Mouse (Mus musculus) spleen, adult 2 months (tissue): ENCODE measurements around the gene Rbfox1. TPM values are rescaled to one million over a fixed set of nuclear protein-coding genes. Genes with fewer than 3 reads are reported as not detected.

ENCODE experiments used
- DNase-seq, 2 experiments: peaks; one replicate each; pipeline versions ENCODE4 v3.0.0 to v3.0.0-alpha.2; 2012 to 2021; ENCODE audit warnings: low spot score in 2 of 2, low read depth in 1 of 2
- H3K27ac ChIP-seq: fragments of 200-500 bp; 2 replicates; pipeline ENCODE4 v1.5.1; 2012; ENCODE audit warnings: low read length, inconsistent platforms; ENCODE audit not compliant: insufficient read depth
- H3K27me3 ChIP-seq: fragments of 200-500 bp; 2 replicates; pipeline ENCODE4 v1.6.1; 2012; ENCODE audit warnings: mild to moderate bottlenecking, moderate library complexity, low read length, inconsistent platforms; ENCODE audit not compliant: control insufficient read depth, insufficient read depth
- H3K36me3 ChIP-seq: fragments of 200-500 bp; 2 replicates; pipeline ENCODE4 v1.6.1; 2012; ENCODE audit warnings: mild to moderate bottlenecking, low read length, inconsistent platforms; ENCODE audit not compliant: control insufficient read depth, insufficient read depth
- H3K4me1 ChIP-seq: fragments of 200-500 bp; 2 replicates; pipeline ENCODE4 v1.6.1; 2011; ENCODE audit warnings: inconsistent platforms; ENCODE audit not compliant: control insufficient read depth, insufficient read depth, insufficient read length
- H3K4me3 ChIP-seq: fragments of 200-500 bp; 2 replicates; pipeline ENCODE4 v1.5.1; 2011; ENCODE audit warnings: mild to moderate bottlenecking, inconsistent platforms; ENCODE audit not compliant: insufficient read depth, insufficient read length; ENCODE audit errors: extremely low read depth
- CTCF ChIP-seq: fragments of 200-500 bp; IDR thresholded peaks from 2 replicates; pipeline ENCODE4 v1.5.1; 2011; ENCODE audit warnings: mild to moderate bottlenecking, inconsistent platforms; ENCODE audit not compliant: insufficient read depth, insufficient read length, insufficient replicate concordance; ENCODE audit errors: extremely low read depth
- POLR2A ChIP-seq: fragments of 200-500 bp; IDR thresholded peaks from 2 replicates; pipeline ENCODE4 v1.6.1; 2011; ENCODE audit warnings: low read depth, low read length, inconsistent platforms
- WGBS: fragments of 180-500 bp; shearing (Covaris S2); methylation state at CpG from one replicate; pipeline ENCODE4 v1.1.7; 2018; 5-methylcytosine and 5-hydroxymethylcytosine counted together
- polyA plus RNA-seq: library from polyadenylated mRNA; depleted of rRNA; stranded (reverse); fragments of >200 nt; gene quantifications from 2 replicates; pipeline ENCODE4 v1.2.3, GENCODE M21; 2012

The Rbfox1 gene
- polyA plus RNA-seq, 1 experiment: 1.0 TPM

DNA sequence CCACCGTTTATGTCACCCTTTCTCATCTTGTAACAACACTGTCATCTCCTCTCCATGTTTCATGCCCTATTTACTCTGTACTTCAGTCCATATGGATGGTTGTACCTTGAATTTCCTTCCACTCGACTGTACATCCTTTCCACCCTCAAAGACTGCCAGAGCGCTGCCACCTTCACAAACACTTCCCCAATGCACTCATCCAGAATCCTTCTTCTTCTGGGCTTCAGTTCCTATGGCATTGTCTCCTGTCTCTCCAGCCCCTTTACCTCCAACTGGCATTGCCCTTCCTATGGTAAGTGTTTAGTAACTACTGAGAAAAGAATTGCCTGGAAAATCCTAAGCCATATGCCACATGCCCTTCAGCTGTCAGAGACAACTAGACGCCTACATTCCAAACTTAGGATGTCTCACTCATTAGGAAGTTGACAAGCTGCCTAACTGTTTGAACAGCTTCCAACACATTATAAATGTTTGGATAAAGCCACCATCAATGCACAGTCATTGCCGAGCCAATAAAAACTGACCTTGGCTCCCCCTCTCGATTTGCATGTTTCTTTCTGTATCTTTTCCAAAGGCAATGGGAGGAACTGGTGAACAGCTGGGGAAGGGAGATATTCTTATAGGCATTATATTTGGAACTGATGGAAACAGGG is 505.2 kb downstream of the Rbfox1 start:
- Histone ChIP-seq H3K4me1 (no peaks in the 10 kb centered on the region), H3K27me3 (no peaks in the 10 kb centered on the region), H3K36me3 (no peaks in the 10 kb centered on the region), H3K4me3 (no peak overlapping the region), H3K27ac (no peak overlapping the region)
- no peak for DNase-seq
- TF ChIP-seq POLR2A (no peak), CTCF (no peak)
- 85% methylated on average over 6 of the region's 6 CpGs for WGBS

DNA sequence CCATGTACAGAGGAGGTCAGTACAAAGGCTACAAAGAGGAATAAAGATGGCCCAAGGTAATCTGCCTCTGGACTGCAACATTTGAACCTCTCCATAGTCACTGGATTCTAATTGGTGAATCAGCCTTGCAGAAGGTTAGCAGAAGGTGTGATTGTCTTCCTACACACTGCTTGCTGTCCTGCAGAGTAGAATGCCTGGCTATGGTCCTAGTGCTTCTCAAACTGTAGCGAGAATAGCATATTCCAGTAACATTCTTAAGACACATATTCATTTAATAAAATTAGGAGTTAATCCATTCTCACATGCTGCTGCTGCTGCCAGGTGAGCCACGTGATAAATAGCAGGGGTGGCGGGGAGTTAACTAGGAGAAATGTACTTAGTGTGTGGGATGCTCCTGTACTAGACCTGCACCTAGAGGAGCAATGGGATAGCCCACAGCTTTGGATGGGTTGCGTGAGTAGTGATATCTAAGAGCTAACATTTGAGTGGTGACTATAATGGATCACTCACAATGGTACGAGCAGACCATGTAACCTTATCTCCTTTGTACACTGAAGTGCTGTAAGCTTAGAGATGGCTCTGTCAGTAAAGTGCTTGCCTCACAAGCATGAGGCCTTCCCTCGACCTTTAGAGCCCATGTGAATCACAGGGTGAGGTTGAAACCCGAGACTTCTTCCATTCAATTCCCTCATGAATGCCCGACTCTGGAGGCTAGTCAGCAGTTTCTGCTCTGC is 511.7 kb downstream of the Rbfox1 start:
- H3K4me3 ChIP-seq: no peak overlapping the region
- no peaks in the 10 kb centered on the region for H3K27me3 ChIP-seq
- H3K4me1 ChIP-seq: no peaks in the 10 kb centered on the region
- WGBS: 78% methylated on average over 8 of the region's 8 CpGs
- TF ChIP-seq POLR2A: no peak
- no peak for TF ChIP-seq CTCF
- no peak overlapping the region for H3K27ac ChIP-seq
- H3K36me3 ChIP-seq: no peaks in the 10 kb centered on the region
- no peak for DNase-seq

DNA sequence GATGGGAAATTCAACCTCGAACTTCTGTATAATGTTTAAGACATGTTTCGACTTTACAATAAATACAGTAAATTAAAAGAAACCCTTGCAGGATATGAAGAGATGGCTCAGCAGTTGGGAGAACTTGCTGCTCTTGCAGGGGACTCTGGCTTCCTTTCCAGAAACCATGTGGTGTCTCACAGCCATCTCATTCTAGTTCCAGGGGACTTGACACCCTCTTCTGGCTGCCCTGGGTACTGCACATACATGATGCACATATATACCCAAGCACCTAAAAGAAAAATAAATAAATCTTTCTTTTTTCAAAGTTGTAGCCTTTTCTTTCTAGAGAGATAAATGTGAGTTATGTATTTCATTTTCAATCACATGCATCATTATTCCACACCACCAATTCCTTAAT is 512.5 kb downstream of the Rbfox1 start:
- DNase-seq: no peak
- Histone ChIP-seq H3K4me1 (no peaks in the 10 kb centered on the region), H3K27me3 (no peaks in the 10 kb centered on the region), H3K27ac (no peak overlapping the region), H3K4me3 (no peak overlapping the region), H3K36me3 (no peaks in the 10 kb centered on the region)
- TF ChIP-seq POLR2A (no peak), CTCF (no peak)
- 95% methylated on average over 2 of the region's 2 CpGs for WGBS

DNA sequence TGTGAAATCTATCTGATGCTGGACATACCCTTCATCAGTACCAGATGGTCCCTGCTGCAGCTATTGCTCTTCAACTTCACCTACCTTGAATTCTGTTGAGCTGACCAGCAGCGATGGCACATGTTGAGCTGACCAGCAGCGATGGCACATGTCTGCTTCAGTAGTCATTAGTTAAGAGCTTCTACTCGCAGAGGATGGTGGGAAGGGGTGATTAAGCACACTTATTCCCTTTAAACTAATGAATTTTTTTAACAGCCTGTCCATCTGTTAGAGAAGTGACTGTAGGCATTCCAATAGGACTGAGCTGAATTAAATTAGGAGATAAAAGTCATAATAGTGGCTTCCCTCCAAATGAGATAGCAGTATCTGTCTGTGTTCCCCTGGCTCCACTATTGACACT is 517.7 kb downstream of the Rbfox1 start:
- TF ChIP-seq POLR2A: no peak
- no peak for TF ChIP-seq CTCF
- 84% methylated on average over 3 of the region's 3 CpGs for WGBS
- no peak for DNase-seq
- Histone ChIP-seq H3K4me3 (no peak overlapping the region), H3K27ac (no peak overlapping the region), H3K4me1 (no peaks in the 10 kb centered on the region), H3K27me3 (no peaks in the 10 kb centered on the region), H3K36me3 (no peaks in the 10 kb centered on the region)

DNA sequence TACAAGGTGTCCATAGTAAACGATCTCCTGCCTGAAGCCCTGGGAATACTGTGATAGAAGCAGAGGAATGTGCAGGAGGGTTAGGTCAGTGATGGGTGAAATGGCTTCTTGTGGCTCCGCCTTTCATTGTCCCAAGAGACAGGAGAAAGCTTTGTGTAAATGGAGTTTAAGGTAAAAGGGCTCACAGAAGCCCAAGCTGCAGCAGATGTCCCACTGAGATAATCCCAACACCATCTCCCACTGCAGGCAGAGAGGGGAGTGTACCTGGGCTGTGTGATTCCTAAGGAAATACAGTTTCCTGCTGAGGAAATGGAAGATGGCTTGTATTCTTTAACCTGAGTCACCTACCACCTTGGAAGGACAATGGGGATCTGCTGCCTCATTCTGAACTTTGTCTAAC is 529.7 kb downstream of the Rbfox1 start:
- Histone ChIP-seq H3K27me3 (no peaks in the 10 kb centered on the region), H3K4me1 (no peaks in the 10 kb centered on the region), H3K36me3 (no peaks in the 10 kb centered on the region), H3K4me3 (no peak overlapping the region), H3K27ac (no peak overlapping the region)
- no peak for TF ChIP-seq POLR2A
- no peak for TF ChIP-seq CTCF
- 45% methylated on average over 2 of the region's 2 CpGs for WGBS
- no peak for DNase-seq

DNA sequence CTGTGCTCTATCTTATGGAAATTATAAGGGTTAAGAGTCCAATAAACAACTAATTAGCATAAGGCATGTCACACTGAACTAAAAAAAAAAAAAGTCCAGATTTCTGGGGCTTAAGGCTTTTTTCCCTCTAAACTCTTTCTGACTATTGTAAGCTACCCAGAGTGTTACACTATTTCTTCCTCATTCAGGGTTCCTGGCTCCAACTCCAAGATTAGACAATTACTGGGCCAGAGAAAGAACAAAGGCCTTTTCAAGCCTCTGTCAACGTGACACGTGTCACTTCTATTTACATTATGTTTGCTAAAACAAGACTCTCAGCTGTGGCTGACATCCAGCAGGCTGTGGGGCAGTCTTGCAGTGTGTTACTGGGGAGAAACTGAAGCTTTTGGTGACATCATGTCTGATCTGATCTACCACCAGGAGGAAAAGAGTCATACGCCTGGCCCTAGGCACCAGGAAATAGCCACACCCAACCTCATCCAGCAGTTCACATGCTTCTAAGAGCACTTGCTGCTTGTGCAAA is 536.5 kb downstream of the Rbfox1 start:
- Histone ChIP-seq H3K27me3 (no peaks in the 10 kb centered on the region), H3K4me1 (no peaks in the 10 kb centered on the region), H3K4me3 (no peak overlapping the region), H3K36me3 (no peaks in the 10 kb centered on the region), H3K27ac (no peak overlapping the region)
- DNase-seq: no peak
- WGBS: 67% methylated on average over 3 of the region's 3 CpGs
- TF ChIP-seq POLR2A (no peak), CTCF (no peak)
